Mouse (Mus musculus): ENCODE data around the gene Leng8. TPM values are rescaled to one million over a fixed set of nuclear protein-coding genes. Genes with fewer than 3 reads are reported as not detected.

Leng8 gene
- total RNA-seq, 2 experiments from 2014 or later: 26.9 to 33.9 TPM

DNA sequence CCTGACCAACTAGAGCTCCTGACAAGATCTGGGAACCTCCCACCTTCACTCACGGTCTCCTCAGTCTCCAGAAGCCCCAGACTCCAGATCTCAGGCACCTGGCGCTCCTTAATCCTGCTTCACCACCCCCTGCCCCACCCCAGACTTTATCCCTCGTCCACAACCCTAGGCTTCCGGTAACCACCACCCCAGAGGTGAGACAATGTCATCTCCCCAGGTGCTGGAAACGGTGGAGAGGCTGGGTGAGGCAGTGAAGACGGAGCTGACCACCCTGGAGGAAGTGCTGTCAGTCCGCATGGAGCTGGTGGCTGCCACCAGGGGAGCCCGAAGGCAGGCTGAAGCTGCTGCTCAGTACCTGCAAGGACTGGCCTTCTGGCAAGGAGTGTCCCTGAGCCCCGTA, 11.5 kb upstream of the Leng8 start:
- DNase-seq: no peak
- intact Hi-C loops (cut with DNase I; ENCODE audit: low total_unique reads): no loop called here

DNA sequence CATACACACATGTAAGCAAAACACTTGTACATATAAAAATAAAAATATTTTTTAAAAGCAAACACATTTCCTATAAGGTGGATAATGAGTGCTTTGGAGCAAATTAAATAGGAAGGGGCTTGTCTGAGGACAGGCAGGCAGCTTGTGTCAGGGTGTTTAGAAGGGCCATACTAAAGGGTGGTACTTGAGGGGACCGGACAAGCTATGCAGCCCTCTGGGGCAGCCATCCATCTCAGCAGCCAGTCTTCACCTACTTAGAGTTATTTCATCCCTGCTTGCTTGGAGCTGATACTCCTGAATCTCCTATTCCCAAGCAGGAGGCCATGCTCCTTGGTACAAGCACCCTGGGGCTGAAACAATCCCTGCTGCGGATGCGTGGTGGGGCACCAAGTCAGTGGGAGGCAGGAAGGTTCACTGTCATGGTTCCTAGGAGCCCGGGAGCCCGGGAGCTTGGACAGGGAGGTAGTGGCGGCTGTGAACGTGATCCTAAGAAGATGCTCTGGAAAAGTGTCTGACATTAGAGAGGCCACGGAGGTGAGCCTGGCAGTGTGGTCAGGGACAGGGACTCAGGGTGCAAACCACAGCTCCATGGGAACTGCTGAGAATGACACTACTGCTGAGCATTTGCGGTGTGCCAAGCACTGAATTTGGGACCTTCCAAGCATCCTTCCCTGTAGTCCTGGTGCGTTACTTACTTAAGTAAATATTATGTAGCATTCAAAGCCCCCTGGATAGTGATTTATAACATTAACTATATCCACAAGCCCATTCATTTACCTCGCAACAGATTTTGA, 9.7 kb upstream of the Leng8 start:
- intact Hi-C loops (cut with DNase I; ENCODE audit: low total_unique reads): no loop called here
- no peak for DNase-seq

DNA sequence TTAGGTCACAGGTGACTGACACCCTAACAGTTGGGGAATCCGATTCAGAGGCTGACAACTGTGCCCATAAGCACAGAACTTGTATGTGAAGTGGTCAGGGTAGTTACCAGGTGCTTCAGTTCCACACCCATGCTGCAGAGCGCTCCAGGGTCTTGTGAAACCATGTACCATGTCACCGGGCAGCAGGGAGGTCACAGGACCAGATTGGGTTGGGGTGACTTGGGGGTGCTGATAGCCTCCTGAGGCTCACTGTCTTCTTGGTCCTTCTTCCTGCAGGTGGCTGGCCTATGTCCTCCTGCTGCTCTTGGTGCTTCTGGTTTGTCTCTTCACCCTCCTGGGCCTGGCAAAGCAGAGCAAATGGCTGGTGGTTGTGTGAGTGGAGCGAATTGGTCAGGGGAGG, 8.9 kb upstream of the Leng8 start:
- no peak for DNase-seq
- intact Hi-C loops (cut with DNase I; ENCODE audit: low total_unique reads): no loop called here

DNA sequence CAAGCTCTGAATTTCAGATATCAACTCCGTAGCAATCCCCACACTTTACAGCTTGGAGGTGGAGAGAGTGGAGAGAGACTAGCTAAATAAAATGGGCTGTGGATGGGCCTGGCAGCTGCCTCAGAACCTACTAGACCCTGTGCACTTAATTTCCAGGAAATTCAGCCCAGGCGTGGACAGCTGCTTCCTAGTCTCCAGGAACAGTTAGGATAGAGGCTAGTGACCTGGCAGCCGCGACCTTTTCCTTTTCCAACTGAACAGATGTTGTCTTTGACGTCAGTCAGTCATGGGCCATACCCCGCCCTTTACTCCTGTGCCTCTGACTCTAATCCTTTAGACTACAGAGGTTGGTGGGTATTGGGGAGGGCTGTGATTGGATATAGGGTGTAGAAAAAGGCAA, 8.0 kb upstream of the Leng8 start:
- DNase-seq: peak; percentile 70
- intact Hi-C loops (cut with DNase I; ENCODE audit: low total_unique reads): no loop called here

DNA sequence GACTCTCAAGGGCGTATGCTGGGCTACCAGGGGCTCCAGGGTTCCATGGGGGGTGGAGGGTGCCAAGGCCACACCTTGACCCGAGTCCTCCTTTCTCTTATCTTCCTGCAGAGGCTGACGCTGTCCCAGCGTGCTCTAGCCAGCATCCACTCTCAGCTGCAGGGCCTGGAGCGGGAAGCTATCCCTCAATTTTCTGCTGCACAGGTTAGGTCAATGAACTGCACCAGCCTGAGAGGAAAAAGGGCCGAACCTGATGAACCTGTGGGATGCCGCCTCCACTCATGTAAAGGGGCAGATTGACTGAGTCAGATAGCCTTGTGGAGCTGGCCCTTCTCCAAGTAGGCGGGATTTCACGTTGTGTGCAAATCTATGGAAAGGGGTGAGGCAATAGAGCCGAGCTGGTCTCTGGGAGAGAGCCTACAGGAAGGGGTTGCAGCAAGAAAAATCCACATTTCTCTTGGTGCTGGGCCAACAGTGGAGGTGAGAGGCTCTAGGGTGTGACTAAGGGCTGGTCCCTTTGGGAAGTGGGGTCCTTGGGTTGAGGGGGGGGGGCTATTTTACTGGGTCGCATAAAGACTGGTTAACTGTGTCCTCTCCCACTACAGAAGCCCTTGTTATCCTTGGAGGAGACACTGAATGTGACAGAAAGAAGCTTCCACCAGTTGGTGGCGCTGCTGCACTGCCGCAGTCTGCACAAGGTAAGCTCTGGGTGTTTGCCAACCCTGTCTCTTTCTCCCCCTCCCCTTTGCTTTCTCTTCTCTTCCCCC, 6.0 kb upstream of the Leng8 start:
- DNase-seq: peak; percentile 80
- intact Hi-C loops (cut with DNase I; ENCODE audit: low total_unique reads): loop anchor here (10.0 kb wide), 1 partner anchor 294 kb away; no protein-coding TSS in a partner anchor

DNA sequence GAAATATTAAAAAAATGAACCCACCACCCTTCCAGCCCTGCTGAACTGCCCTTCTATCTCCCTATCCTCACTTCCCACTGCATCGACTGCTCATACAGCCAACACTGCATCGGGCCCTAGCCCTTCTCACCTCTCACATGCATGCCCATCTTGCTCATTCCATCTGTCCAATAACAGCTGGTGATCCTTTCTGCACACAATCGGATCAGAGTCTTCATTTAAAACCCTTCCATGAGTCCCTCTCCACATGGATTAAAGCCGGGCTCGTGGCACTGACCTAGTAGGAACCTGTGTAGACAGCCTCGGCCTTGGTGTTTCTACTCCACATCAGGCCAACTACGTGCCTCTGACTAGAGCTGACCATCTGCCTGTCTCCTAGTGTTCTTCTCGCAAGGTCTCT, 4.9 kb upstream of the Leng8 start:
- intact Hi-C loops (cut with DNase I; ENCODE audit: low total_unique reads): loop anchor here (10.0 kb wide), 1 partner anchor 293 kb away; no protein-coding TSS in a partner anchor
- no peak for DNase-seq

DNA sequence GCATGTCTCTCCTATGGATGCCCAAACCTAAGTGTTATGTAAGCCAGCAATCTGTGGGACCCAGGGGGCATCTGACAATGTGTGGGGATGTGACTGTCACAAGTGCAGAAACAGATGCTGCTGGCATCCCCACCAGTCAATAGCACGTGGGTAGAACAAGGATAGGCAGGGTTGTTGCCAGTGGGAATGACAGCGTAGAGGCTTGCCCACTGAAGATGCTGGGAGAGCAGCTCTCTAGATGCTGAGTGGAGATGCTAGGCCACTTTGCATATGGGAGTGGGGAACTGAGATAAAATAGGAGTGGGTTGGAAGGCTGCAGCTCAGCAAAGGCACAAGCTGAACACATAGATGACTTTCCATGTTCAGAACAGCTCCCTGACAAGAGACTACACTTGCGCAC, 4.3 kb upstream of the Leng8 start:
- intact Hi-C loops (cut with DNase I; ENCODE audit: low total_unique reads): loop anchor here (10.0 kb wide), 1 partner anchor 292 kb away; no protein-coding TSS in a partner anchor
- no peak for DNase-seq

DNA sequence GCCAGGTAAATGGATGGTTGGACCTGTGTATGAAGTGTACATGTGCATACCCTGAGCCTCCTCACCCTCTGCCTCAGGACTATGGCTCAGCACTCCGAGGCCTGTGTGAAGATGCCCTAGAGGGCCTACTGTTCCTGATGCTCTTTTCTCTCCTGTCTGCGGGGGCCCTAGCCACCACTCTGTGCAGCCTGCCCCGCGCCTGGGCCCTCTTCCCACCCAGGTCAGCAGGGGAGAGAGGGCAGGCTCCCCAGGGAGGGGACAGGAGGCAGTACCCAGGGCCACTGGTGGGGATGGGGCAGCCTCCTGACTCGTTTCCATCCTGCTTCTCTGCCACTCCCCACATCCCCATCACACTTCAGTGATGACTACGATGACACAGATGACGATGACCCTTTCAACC, 3.8 kb upstream of the Leng8 start:
- intact Hi-C loops (cut with DNase I; ENCODE audit: low total_unique reads): loop anchor here (10.0 kb wide), 1 partner anchor 292 kb away; no protein-coding TSS in a partner anchor
- no peak for DNase-seq

DNA sequence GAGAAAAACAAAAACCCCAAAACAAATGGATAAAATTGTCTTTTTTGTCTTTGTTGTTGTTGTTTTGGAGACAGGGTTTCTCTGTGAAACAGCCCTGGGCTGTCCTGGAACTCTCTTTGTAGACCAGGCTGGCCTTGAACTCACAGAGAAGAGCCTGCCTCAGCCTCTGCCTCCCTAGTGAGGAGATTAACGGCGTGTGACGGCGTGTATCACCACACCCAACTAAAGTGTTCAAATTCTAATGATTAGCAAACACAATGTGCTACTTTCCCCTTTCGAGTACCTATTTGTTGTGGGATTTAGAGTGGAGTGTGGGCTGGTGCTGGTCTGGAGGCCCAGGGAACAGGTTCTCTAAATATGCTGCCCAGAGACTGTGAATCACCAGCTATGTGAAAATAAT, 1.9 kb upstream of the Leng8 start:
- intact Hi-C loops (cut with DNase I; ENCODE audit: low total_unique reads): loop anchor here (10.0 kb wide), 1 partner anchor 290 kb away; no protein-coding TSS in a partner anchor
- no peak for DNase-seq

DNA sequence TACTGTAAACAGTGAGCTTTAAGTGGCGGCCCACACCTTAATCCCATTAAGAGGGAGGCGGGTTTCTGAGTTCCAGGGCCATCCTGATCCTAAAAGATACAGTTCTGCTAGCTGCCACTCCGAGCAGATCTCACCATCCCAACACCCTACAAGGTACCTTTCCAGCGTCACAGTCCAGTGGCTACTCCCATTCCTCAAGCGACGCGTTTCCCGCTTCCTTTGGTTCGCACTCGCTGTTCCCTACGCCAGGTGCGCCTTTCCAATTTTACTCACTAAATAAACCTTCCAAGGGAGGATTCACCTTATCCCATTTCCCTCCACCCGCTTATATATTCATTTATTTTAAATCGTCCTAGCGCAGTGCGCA, 452 bp upstream of the Leng8 start:
- DNase-seq: no peak
- intact Hi-C loops (cut with DNase I; ENCODE audit: low total_unique reads): loop anchor here (10.0 kb wide), 1 partner anchor 288 kb away; no protein-coding TSS in a partner anchor

DNA sequence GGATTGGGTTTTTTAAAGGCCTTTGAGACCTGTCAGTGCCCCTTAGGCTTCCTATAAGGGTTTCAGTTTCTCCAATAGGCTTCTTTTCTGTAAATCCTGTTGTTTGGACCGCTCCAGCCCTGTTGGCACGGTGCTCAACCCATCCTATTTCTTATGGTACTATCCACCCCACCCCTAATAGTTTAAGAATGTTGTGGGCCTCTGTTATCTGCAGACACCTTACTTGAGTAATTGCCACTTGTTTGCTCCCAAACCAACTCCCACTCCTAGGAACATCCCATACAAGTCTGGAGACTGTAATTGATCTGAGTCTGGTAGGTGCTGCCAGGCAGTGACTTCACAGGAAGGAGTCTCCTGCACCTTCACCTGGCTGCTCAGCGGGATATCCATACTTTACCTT, 907 bp downstream of the Leng8 start:
- DNase-seq: no peak
- intact Hi-C loops (cut with DNase I; ENCODE audit: low total_unique reads): loop anchor here (10.0 kb wide), 1 partner anchor 287 kb away; no protein-coding TSS in a partner anchor

DNA sequence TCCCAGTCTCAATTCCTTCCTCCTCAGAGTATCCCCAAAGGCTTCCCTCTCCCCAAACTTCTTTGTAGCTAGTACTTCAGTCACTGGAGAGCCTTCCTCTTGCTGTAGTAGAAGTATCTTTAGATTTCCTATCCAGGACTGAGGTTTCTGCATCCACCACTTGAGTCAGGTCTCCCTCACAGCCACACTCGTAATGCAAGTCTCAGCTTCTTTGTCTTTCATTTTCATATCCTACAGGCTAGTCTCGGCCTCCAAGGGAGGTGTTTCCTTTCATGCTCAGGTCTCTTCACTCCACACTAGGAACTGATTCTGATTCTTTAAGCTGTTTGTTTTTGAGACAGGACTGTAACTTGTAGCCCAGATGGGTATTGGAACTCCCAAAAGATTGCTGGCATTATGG, 1.3 kb downstream of the Leng8 start:
- intact Hi-C loops (cut with DNase I; ENCODE audit: low total_unique reads): loop anchor here (10.0 kb wide), 1 partner anchor 287 kb away; no protein-coding TSS in a partner anchor
- no peak for DNase-seq

DNA sequence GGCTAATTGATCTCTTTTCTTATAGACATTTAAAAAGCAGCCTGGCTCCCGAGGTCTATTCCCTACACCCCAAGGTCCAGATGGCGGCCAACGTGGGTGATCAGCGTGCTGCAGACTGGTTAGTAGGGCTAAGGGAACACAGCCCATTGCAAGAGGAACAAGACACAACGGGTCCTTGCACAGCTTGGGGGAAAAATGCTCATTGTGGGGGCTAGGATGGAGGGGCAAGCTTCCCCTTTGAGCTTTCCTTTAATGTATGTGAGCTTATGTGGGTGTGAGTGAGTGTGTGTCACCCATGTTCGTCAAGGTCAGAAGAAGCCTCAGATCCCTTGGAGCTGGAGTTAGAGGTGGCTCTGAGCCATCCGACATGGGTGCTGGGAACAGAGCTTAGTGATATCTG, 1.8 kb downstream of the Leng8 start:
- no peak for DNase-seq
- intact Hi-C loops (cut with DNase I; ENCODE audit: low total_unique reads): loop anchor here (10.0 kb wide), 1 partner anchor 286 kb away; no protein-coding TSS in a partner anchor

DNA sequence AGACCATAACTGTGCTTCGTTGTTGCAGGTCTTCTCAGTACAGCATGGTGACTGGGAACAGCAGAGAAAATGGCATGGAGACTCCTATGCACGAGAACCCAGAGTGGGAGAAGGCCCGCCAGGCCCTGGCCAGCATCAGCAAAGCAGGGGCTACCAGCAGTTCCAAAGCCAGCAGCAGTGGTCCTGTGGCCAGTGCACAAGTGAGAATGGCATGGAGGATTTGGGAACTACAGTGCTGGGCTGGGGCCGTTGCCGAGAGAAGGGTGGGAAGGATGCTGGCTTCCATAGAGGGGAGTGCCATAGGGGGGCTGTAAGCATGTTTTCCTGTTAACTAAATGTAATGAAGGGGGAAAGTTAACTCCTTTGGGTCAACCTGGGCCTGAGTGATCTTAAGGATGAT, 2.6 kb downstream of the Leng8 start:
- intact Hi-C loops (cut with DNase I; ENCODE audit: low total_unique reads): loop anchor here (10.0 kb wide), 1 partner anchor 285 kb away; no protein-coding TSS in a partner anchor
- DNase-seq: no peak

DNA sequence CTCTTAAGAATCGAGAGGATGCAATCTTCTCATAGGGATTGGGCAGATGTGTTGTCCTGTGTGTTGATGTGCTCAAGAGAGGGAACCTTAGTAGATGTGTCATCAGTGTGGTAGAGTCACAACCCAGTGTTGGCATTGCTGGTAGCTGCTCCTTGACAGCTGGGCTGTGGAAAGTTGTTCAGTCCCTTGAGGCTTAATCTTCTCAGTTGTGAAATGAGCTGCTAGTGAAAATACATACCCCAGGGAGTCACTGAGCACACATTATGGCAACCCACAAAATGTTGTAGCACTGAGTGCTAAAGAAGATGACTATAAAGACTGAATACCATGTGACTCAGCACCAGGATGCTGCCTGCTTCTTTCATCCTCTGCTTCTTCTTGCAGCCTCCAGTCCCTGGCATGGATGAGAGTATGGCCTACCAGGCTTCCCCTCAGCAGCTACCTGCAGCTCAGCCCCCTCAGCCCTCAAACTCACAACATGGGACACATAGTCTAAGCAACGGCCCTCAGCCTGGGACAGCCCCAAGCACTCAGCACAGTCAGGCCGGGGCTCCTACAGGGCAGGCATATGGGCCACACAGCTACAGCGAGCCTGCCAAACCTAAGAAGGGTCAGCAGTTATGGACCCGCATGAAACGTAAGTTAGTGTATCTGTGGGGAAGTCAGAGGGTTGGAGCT, 4.9 kb downstream of the Leng8 start:
- intact Hi-C loops (cut with DNase I; ENCODE audit: low total_unique reads): no loop called here

DNA sequence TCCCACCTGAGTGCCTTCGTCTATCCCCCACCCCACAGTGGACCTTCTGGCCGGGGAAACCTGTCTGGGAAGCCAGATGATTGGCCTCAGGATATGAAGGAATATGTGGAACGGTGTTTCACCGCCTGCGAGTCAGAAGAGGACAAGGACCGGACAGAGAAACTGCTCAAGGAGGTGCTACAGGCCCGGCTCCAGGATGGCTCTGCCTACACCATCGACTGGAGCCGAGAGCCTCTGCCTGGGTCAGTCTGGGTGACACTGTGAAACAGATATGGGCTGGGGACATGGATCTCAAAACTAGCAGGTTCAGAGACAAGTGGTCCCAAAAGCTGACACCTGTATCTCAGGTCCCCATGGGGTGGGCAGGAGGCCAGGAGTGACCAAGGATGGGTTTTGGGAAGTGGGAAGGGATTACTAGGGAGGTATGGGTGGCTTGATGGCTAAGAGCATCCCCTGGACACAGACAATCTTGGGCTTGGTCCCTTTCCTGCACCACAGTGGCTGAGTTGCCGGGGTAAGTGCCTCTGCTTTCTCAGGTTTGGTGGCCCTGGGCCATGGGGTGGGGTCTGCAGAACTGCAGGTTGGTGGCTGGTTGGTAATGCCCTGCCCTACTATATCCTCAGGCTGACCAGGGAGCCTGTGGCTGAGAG, 6.1 kb downstream of the Leng8 start:
- no peak for DNase-seq
- intact Hi-C loops (cut with DNase I; ENCODE audit: low total_unique reads): no loop called here

More for the DNA sequence above, 4.9 kb downstream of the Leng8 start:
- no peak for DNase-seq

DNA sequence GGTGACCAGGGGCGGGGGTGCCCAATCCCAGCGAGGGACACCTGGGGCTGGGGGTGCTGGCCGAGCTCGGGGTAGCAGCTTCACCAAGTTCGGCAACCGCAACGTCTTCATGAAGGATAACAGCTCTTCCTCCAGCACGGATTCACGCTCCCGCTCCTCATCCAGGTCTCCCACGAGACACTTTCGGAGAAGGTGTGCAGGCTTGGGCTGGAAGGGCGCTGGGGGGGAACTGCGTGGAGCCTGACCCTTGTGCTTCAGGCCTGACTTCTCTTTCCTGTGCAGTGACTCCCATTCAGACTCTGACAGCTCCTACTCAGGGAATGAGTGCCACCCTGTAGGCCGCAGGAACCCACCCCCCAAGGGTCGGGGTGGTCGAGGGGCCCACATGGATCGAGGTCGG, 6.7 kb downstream of the Leng8 start:
- no peak for DNase-seq
- intact Hi-C loops (cut with DNase I; ENCODE audit: low total_unique reads): no loop called here

DNA sequence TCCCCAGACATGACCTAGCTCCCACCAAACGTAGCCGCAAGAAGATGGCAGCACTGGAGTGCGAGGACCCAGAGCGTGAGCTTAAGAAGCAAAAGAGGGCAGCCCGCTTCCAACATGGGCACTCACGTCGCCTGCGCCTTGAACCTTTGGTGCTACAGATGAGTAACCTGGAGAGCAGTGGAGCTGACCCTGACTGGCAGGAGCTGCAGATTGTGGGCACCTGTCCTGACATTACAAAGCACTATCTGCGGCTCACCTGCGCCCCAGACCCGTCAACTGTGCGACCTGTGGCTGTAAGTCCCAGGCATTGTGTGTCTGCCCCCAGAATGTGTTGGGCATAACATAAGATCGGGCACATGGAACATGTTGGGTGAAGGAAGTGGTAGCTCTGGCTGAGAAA, 7.2 kb downstream of the Leng8 start:
- intact Hi-C loops (cut with DNase I; ENCODE audit: low total_unique reads): no loop called here
- no peak for DNase-seq

DNA sequence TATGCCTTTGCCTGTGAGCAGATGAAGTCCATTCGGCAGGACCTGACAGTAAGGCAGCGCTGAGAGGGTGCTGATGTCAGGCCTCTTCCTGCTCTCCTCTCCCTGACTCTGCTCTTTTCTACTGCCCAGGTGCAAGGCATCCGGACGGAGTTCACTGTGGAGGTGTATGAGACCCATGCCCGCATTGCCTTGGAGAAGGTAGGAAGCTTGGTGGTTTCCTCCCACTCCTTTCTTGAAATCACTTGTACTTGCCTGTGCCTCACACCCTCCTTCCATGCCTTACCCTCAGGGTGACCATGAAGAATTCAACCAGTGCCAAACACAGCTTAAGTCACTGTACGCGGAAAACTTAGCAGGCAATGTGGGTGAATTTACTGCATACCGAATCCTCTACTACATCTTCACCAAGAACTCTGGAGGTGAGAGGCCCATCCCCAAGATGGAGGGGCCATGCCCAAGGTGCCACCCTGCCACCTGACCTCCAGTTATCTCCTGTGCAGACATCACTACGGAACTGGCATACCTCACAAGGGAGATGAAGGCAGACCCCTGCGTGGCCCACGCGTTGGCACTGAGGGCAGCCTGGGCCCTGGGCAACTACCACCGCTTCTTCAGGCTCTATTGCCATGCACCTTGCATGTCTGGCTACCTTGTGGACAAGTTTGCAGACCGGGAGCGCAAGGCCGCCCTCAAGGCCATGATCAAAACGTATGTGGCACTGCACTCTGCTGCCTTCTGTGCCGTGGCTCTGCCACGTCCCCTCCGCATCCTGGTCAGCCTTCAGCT, 8.1 kb downstream of the Leng8 start:
- no peak for DNase-seq
- intact Hi-C loops (cut with DNase I; ENCODE audit: low total_unique reads): no loop called here

Data from gastrocnemius, postnatal 14 days (tissue).